Mouse (Mus musculus): ENCODE measurements at regions not wholly inside any gene's neighbourhood (a gene's known extent, or its start where the extent isn't known, plus 50 kb on each side); places are given as distances from the start of the nearest gene placed in this dataset.

GRCm38 (mm10) chr15:62230773-62231172, 1308.0 kb upstream of the A1bg start:
- TF ChIP-seq CTCF (IDR thresholded peaks at IDR 0.05; ENCODE audit: borderline replicate concordance, insufficient read depth, low read depth, low read length) (no peak), POLR2A (IDR thresholded peaks at IDR 0.05; ENCODE audit: borderline replicate concordance, insufficient read depth, low read length) (no peak)
- H3K27ac ChIP-seq (ENCODE audit: insufficient read depth, low read length), result no peak overlapping the region
- H3K4me3 ChIP-seq (replicated peaks; ENCODE audit: insufficient read depth, low read depth, low read length), result no peak overlapping the region
- H3K27me3 ChIP-seq (ENCODE audit: control insufficient read depth, insufficient read depth, low read length), result no peaks in the 10 kb centered on the region; the same call in 1 of the 2 replicates
- no peaks in the 10 kb centered on the region for H3K4me1 ChIP-seq (ENCODE audit: control insufficient read depth, insufficient read depth, low read length)
- WGBS, result 95% methylated on average over 5 of the region's 5 CpGs
- no peak for DNase-seq

- no peak for DNase-seq
Measured at GRCm38 (mm10) chr15:62229491-62230283, 1306.9 kb upstream of the A1bg start.

DNA sequence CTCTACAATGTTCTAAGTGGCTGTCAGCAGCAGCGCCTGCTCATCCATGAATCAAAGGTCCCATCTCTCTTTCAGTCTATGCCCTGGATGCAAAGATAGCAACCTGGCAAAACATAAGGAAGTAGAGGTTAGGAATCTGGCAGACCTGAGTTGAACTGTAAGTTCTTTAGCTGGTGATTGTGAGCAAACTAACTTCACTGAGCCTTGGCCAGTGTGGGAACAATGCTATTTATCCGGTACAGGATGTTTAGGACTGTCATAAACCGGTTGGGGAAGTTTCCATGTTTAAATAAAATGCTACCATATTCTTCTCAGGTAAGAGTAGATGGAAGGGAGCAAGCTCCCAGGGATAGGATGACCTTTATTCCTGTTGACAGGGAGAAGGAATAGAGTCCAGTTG, 1306.2 kb upstream of the A1bg start:
- Histone ChIP-seq H3K4me3 (replicated peaks; ENCODE audit: insufficient read depth, low read depth, low read length) (no peak overlapping the region), H3K4me1 (ENCODE audit: control insufficient read depth, insufficient read depth, low read length) (no peaks in the 10 kb centered on the region), H3K27ac (ENCODE audit: insufficient read depth, low read length) (no peak overlapping the region), H3K27me3 (ENCODE audit: control insufficient read depth, insufficient read depth, low read length) (no peaks in the 10 kb centered on the region; the same call in 1 of the 2 replicates)
- WGBS, result 97% methylated on average over 3 of the region's 3 CpGs
- DNase-seq, result no peak
- TF ChIP-seq POLR2A (IDR thresholded peaks at IDR 0.05; ENCODE audit: borderline replicate concordance, insufficient read depth, low read length), result no peak
- no peak for TF ChIP-seq CTCF (IDR thresholded peaks at IDR 0.05; ENCODE audit: borderline replicate concordance, insufficient read depth, low read depth, low read length)

More at GRCm38 (mm10) chr15:62229491-62230283, 1306.9 kb upstream of the A1bg start:
- no peak for TF ChIP-seq POLR2A (IDR thresholded peaks at IDR 0.05; ENCODE audit: borderline replicate concordance, insufficient read depth, low read length)
- TF ChIP-seq CTCF (IDR thresholded peaks at IDR 0.05; ENCODE audit: borderline replicate concordance, insufficient read depth, low read depth, low read length), result no peak
- Histone ChIP-seq H3K4me1 (ENCODE audit: control insufficient read depth, insufficient read depth, low read length) (no peaks in the 10 kb centered on the region), H3K4me3 (replicated peaks; ENCODE audit: insufficient read depth, low read depth, low read length) (no peak overlapping the region), H3K27ac (ENCODE audit: insufficient read depth, low read length) (no peak overlapping the region), H3K27me3 (ENCODE audit: control insufficient read depth, insufficient read depth, low read length) (no peaks in the 10 kb centered on the region; the same call in 1 of the 2 replicates)
- WGBS, result 58% methylated on average over 8 of the region's 8 CpGs

GRCm38 (mm10) chr15:62224798-62225197, 1302.0 kb upstream of the A1bg start:
- no peaks in the 10 kb centered on the region for H3K4me1 ChIP-seq (ENCODE audit: control insufficient read depth, insufficient read depth, low read length)
- H3K27me3 ChIP-seq (ENCODE audit: control insufficient read depth, insufficient read depth, low read length), result no peaks in the 10 kb centered on the region; the same call in 1 of the 2 replicates
- no peak overlapping the region for H3K27ac ChIP-seq (ENCODE audit: insufficient read depth, low read length)
- no peak for DNase-seq
- no peak overlapping the region for H3K4me3 ChIP-seq (replicated peaks; ENCODE audit: insufficient read depth, low read depth, low read length)
- TF ChIP-seq CTCF (IDR thresholded peaks at IDR 0.05; ENCODE audit: borderline replicate concordance, insufficient read depth, low read depth, low read length) (no peak), POLR2A (IDR thresholded peaks at IDR 0.05; ENCODE audit: borderline replicate concordance, insufficient read depth, low read length) (no peak)

DNA sequence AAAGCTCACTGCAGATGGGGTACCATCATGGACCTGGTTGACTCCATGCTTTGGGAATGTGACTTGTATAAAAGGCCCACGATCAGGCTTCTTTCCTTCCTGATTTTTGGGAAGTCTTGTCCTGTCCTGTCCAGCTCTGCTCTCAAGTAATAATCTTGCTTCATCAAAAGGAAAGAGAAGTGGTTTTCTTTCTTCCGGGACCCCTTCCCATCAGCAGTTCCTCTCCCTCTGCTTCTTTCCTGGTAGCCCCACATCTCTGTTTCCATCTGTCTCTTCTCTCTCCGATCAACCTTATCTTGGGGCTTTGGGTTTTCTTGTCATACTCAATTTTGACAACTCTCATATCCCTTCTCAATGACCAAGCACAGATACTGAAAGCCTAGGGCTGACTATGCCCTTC, 1301.4 kb upstream of the A1bg start:
- no peaks in the 10 kb centered on the region for H3K27me3 ChIP-seq (ENCODE audit: control insufficient read depth, insufficient read depth, low read length)
- H3K4me1 ChIP-seq (ENCODE audit: control insufficient read depth, insufficient read depth, low read length), result no peaks in the 10 kb centered on the region
- no peak overlapping the region for H3K27ac ChIP-seq (ENCODE audit: insufficient read depth, low read length)
- TF ChIP-seq POLR2A (IDR thresholded peaks at IDR 0.05; ENCODE audit: borderline replicate concordance, insufficient read depth, low read length), result no peak
- no peak for TF ChIP-seq CTCF (IDR thresholded peaks at IDR 0.05; ENCODE audit: borderline replicate concordance, insufficient read depth, low read depth, low read length)
- H3K4me3 ChIP-seq (replicated peaks; ENCODE audit: insufficient read depth, low read depth, low read length), result no peak overlapping the region
- WGBS, result 94% methylated on average over 3 of the region's 3 CpGs
- no peak for DNase-seq

DNA sequence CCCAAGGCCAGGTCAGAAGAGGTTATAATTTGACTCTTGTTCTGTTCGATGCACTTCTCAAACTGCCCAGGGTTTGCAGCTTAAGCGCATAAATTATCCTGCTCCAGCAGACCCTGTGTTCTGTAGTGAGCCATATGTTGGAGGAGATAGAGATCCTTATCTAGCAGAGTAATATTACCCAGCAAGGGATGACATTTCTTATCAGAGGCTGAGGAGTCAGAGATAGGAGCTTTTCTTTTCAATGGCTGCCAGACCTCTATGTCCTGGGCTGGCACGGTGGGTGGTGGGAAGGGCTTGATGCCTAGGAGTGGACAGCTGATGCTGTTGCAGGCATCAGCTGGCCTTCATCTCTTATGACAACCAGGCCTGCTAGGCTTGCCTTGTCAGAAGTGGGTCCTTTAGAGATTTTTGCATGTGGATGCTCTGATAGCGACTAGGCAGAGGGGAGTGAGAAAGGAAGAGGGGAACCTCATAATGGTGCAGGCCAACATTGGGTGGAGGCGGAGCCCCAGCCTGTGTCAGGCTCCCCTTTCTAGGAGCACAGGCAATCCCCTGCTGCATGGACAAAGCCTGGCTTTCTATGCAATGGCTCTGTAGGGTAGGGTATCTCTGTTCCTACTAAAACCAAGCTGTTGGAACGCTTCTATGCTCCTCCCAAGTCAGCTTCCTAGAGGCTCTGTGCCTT, 1300.5 kb upstream of the A1bg start:
- no peak overlapping the region for H3K27ac ChIP-seq (ENCODE audit: insufficient read depth, low read length)
- no peak overlapping the region for H3K4me3 ChIP-seq (replicated peaks; ENCODE audit: insufficient read depth, low read depth, low read length)
- H3K4me1 ChIP-seq (ENCODE audit: control insufficient read depth, insufficient read depth, low read length), result no peaks in the 10 kb centered on the region
- no peaks in the 10 kb centered on the region for H3K27me3 ChIP-seq (ENCODE audit: control insufficient read depth, insufficient read depth, low read length)
- 78% methylated on average over 6 of the region's 6 CpGs for WGBS
- no peak for DNase-seq
- no peak for TF ChIP-seq POLR2A (IDR thresholded peaks at IDR 0.05; ENCODE audit: borderline replicate concordance, insufficient read depth, low read length)
- TF ChIP-seq CTCF (IDR thresholded peaks at IDR 0.05; ENCODE audit: borderline replicate concordance, insufficient read depth, low read depth, low read length), result no peak

- Histone ChIP-seq H3K4me3 (replicated peaks; ENCODE audit: insufficient read depth, low read depth, low read length) (no peak overlapping the region), H3K4me1 (ENCODE audit: control insufficient read depth, insufficient read depth, low read length) (no peaks in the 10 kb centered on the region), H3K27me3 (ENCODE audit: control insufficient read depth, insufficient read depth, low read length) (no peaks in the 10 kb centered on the region), H3K27ac (ENCODE audit: insufficient read depth, low read length) (no peak overlapping the region)
- TF ChIP-seq POLR2A (IDR thresholded peaks at IDR 0.05; ENCODE audit: borderline replicate concordance, insufficient read depth, low read length) (no peak), CTCF (IDR thresholded peaks at IDR 0.05; ENCODE audit: borderline replicate concordance, insufficient read depth, low read depth, low read length) (no peak)
- DNase-seq, result no peak
- WGBS, result 66% methylated on average over 5 of the region's 5 CpGs
Measured at GRCm38 (mm10) chr15:62222731-62223130, 1299.9 kb upstream of the A1bg start.

- TF ChIP-seq POLR2A (IDR thresholded peaks at IDR 0.05; ENCODE audit: borderline replicate concordance, insufficient read depth, low read length) (no peak), CTCF (IDR thresholded peaks at IDR 0.05; ENCODE audit: borderline replicate concordance, insufficient read depth, low read depth, low read length) (no peak)
- WGBS, result 93% methylated on average over 6 of the region's 6 CpGs
Measured at GRCm38 (mm10) chr15:62222201-62222600, 1299.4 kb upstream of the A1bg start.

More at GRCm38 (mm10) chr15:62222201-62222600, 1299.4 kb upstream of the A1bg start:
- Histone ChIP-seq H3K4me1 (ENCODE audit: control insufficient read depth, insufficient read depth, low read length) (no peaks in the 10 kb centered on the region), H3K27ac (ENCODE audit: insufficient read depth, low read length) (no peak overlapping the region), H3K27me3 (ENCODE audit: control insufficient read depth, insufficient read depth, low read length) (no peaks in the 10 kb centered on the region), H3K4me3 (replicated peaks; ENCODE audit: insufficient read depth, low read depth, low read length) (no peak overlapping the region)
- no peak for DNase-seq

Data from cerebellum, adult 2 months (tissue).